Mouse (Mus musculus): ENCODE results near the gene Parp8. TPM values are rescaled to one million over a fixed set of nuclear protein-coding genes. Genes with fewer than 3 reads are reported as not detected.
A peak's percentile ranks its signal among the peaks of the same experiment; 100 is the strongest.

Parp8 gene
- polyA plus RNA-seq, 2 experiments: 2.0 to 3.2 TPM

- no peaks in the 10 kb centered on the region for H3K4me1 ChIP-seq (replicated peaks; ENCODE audit: control insufficient read depth in 2 of 2, insufficient read depth in 2 of 2, low read length in 1 of 2)
- DNase-seq (ENCODE audit: low read depth in 3 of 3, low spot score in 3 of 3) (no peak), ATAC-seq (ENCODE audit: insufficient read depth) (0 out of 2 replicates have a peak, but pooled peaks have one; percentile 13)
- H3K36me3 ChIP-seq (replicated peaks; ENCODE audit: control insufficient read depth, insufficient read depth, low read depth): no peaks in the 10 kb centered on the region
- H3K4me2 ChIP-seq (ENCODE audit: low read depth): no peak overlapping the region
- WGBS (ENCODE audit: insufficient replicate concordance): 35% methylated on average over 9 of the region's 9 CpGs
- H3K9me3 ChIP-seq (ENCODE audit: control insufficient read depth, low read length): no peaks in the 10 kb centered on the region
- no peak overlapping the region for H3K9ac ChIP-seq (replicated peaks)
- no peaks in the 10 kb centered on the region for H3K27me3 ChIP-seq (ENCODE audit: control insufficient read depth, insufficient read depth, low read length)
- TF ChIP-seq CTCF (IDR thresholded peaks at IDR 0.05; ENCODE audit: low read depth): no peak
- TF ChIP-seq EP300 (IDR thresholded peaks at IDR 0.05; ENCODE audit: low read depth): no peak
- no peak overlapping the region for H3K4me3 ChIP-seq (ENCODE audit: insufficient read depth in 1 of 2, low read depth in 2 of 2, low read length in 2 of 2)
- no peak overlapping the region for H3K27ac ChIP-seq
Measured at GRCm38 (mm10) chr13:116884422-116884942, 140.9 kb downstream of the Parp8 start.

- H3K4me3 ChIP-seq (ENCODE audit: insufficient read depth in 1 of 2, low read depth in 2 of 2, low read length in 2 of 2): no peak overlapping the region
- no peaks in the 10 kb centered on the region for H3K36me3 ChIP-seq (replicated peaks; ENCODE audit: control insufficient read depth, insufficient read depth, low read depth)
- no peaks in the 10 kb centered on the region for H3K27me3 ChIP-seq (ENCODE audit: control insufficient read depth, insufficient read depth, low read length)
- no peaks in the 10 kb centered on the region for H3K4me1 ChIP-seq (replicated peaks; ENCODE audit: control insufficient read depth in 2 of 2, insufficient read depth in 2 of 2, low read length in 1 of 2)
- H3K9ac ChIP-seq (replicated peaks): no peak overlapping the region
- H3K9me3 ChIP-seq (ENCODE audit: control insufficient read depth, low read length): no peaks in the 10 kb centered on the region
- ATAC-seq (ENCODE audit: insufficient read depth) (no peak), DNase-seq (ENCODE audit: low read depth in 3 of 3, low spot score in 3 of 3) (no peak)
- H3K27ac ChIP-seq: no peak overlapping the region
- WGBS (ENCODE audit: insufficient replicate concordance): 56% methylated on average over 7 of the region's 7 CpGs
- H3K4me2 ChIP-seq (ENCODE audit: low read depth): no peak overlapping the region
- TF ChIP-seq EP300 (IDR thresholded peaks at IDR 0.05; ENCODE audit: low read depth) (no peak), CTCF (IDR thresholded peaks at IDR 0.05; ENCODE audit: low read depth) (no peak)
Measured at GRCm38 (mm10) chr13:116882226-116882625, 143.1 kb downstream of the Parp8 start.

- TF ChIP-seq CTCF (IDR thresholded peaks at IDR 0.05; ENCODE audit: low read depth) (no peak), EP300 (IDR thresholded peaks at IDR 0.05; ENCODE audit: low read depth) (no peak)
- no peak overlapping the region for H3K9ac ChIP-seq (replicated peaks)
- H3K27ac ChIP-seq: no peak overlapping the region
- H3K27me3 ChIP-seq (ENCODE audit: control insufficient read depth, insufficient read depth, low read length): no peaks in the 10 kb centered on the region
- H3K9me3 ChIP-seq (ENCODE audit: control insufficient read depth, low read length): no peaks in the 10 kb centered on the region
- no peaks in the 10 kb centered on the region for H3K4me1 ChIP-seq (replicated peaks; ENCODE audit: control insufficient read depth in 2 of 2, insufficient read depth in 2 of 2, low read length in 1 of 2)
- 78% methylated on average over 10 of the region's 10 CpGs for WGBS (ENCODE audit: insufficient replicate concordance)
- no peak for ATAC-seq (ENCODE audit: insufficient read depth)
- no peak overlapping the region for H3K4me3 ChIP-seq (ENCODE audit: insufficient read depth in 1 of 2, low read depth in 2 of 2, low read length in 2 of 2)
- no peaks in the 10 kb centered on the region for H3K36me3 ChIP-seq (replicated peaks; ENCODE audit: control insufficient read depth, insufficient read depth, low read depth)
- no peak for DNase-seq (ENCODE audit: low read depth in 3 of 3, low spot score in 3 of 3)
- H3K4me2 ChIP-seq (ENCODE audit: low read depth): no peak overlapping the region
Measured at GRCm38 (mm10) chr13:116879580-116880192, 145.7 kb downstream of the Parp8 start.

DNA sequence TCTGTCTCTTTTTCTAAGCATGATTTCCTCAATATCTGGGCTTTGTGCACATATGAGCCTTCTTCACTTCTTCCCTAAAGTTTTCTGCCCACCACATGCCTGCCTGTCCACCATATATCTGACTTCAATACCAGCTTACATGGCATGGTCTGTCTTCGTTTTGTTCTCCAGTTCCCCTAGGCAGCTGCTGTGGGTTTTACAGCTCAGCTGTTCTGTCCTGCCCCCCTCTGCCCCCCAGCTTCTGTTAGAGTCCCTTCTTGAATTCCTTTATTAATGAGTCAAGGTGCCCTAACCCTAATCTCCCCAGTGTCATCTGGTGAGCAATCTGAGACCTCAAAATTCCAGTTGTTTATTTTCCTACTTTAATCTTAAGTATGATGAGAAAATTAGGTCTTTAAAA, 155.1 kb downstream of the Parp8 start:
- H3K4me1 ChIP-seq (replicated peaks; ENCODE audit: control insufficient read depth in 2 of 2, insufficient read depth in 2 of 2, low read length in 1 of 2): no peaks in the 10 kb centered on the region
- H3K4me2 ChIP-seq (ENCODE audit: low read depth): no peak overlapping the region
- H3K9me3 ChIP-seq (ENCODE audit: control insufficient read depth, low read length): no peaks in the 10 kb centered on the region
- H3K4me3 ChIP-seq (ENCODE audit: insufficient read depth in 1 of 2, low read depth in 2 of 2, low read length in 2 of 2): no peak overlapping the region
- DNase-seq (ENCODE audit: low read depth in 3 of 3, low spot score in 3 of 3): no peak
- H3K36me3 ChIP-seq (replicated peaks; ENCODE audit: control insufficient read depth, insufficient read depth, low read depth): no peaks in the 10 kb centered on the region
- no peak overlapping the region for H3K9ac ChIP-seq (replicated peaks)
- no peak for ATAC-seq (ENCODE audit: insufficient read depth)
- 21% methylated on average over 1 of the region's 1 CpGs for WGBS (ENCODE audit: insufficient replicate concordance)
- no peak for TF ChIP-seq EP300 (IDR thresholded peaks at IDR 0.05; ENCODE audit: low read depth)
- TF ChIP-seq CTCF (IDR thresholded peaks at IDR 0.05; ENCODE audit: low read depth): no peak
- no peak overlapping the region for H3K27ac ChIP-seq
- no peaks in the 10 kb centered on the region for H3K27me3 ChIP-seq (ENCODE audit: control insufficient read depth, insufficient read depth, low read length)

GRCm38 (mm10) chr13:116843937-116844336, 181.4 kb downstream of the Parp8 start:
- H3K27me3 ChIP-seq (ENCODE audit: control insufficient read depth, insufficient read depth, low read length): no peaks in the 10 kb centered on the region
- no peaks in the 10 kb centered on the region for H3K36me3 ChIP-seq (replicated peaks; ENCODE audit: control insufficient read depth, insufficient read depth, low read depth)
- no peaks in the 10 kb centered on the region for H3K9me3 ChIP-seq (ENCODE audit: control insufficient read depth, low read length)
- no peak overlapping the region for H3K4me2 ChIP-seq (ENCODE audit: low read depth)
- no peak for TF ChIP-seq EP300 (IDR thresholded peaks at IDR 0.05; ENCODE audit: low read depth)
- H3K4me1 ChIP-seq (replicated peaks; ENCODE audit: control insufficient read depth in 2 of 2, insufficient read depth in 2 of 2, low read length in 1 of 2): no peaks in the 10 kb centered on the region
- no peak overlapping the region for H3K27ac ChIP-seq
- WGBS (ENCODE audit: insufficient replicate concordance): 50% methylated on average over 5 of the region's 5 CpGs
- DNase-seq (ENCODE audit: low read depth in 3 of 3, low spot score in 3 of 3) (no peak), ATAC-seq (ENCODE audit: insufficient read depth) (no peak)
- H3K4me3 ChIP-seq (ENCODE audit: insufficient read depth in 1 of 2, low read depth in 2 of 2, low read length in 2 of 2): no peak overlapping the region
- no peak overlapping the region for H3K9ac ChIP-seq (replicated peaks)
